Mouse (Mus musculus): ENCODE results near the gene Pcx.

Pcx gene

GRCm38 (mm10) chr19:4612181-4612961, 102.1 kb downstream of the Pcx start:
- no peak for TF ChIP-seq GATA4 (IDR thresholded peaks at IDR 0.05; ENCODE audit: insufficient replicate concordance, low read length)

- TF ChIP-seq GATA4 (IDR thresholded peaks at IDR 0.05; ENCODE audit: insufficient replicate concordance, low read length), result no peak
These were observed 103.4 kb downstream of the Pcx start for GRCm38 (mm10) chr19:4613464-4614304.

- TF ChIP-seq GATA4 (IDR thresholded peaks at IDR 0.05; ENCODE audit: insufficient replicate concordance, low read length), result no peak
These were observed 104.3 kb downstream of the Pcx start for GRCm38 (mm10) chr19:4614305-4615150.

GRCm38 (mm10) chr19:4615151-4616093, 105.2 kb downstream of the Pcx start, which contains the start of gene Lrfn4:
Gene Lrfn4 (minus strand): TSS chr19:4615667.
- TF ChIP-seq GATA4 (IDR thresholded peaks at IDR 0.05; ENCODE audit: insufficient replicate concordance, low read length), result no peak

- TF ChIP-seq GATA4 (IDR thresholded peaks at IDR 0.05; ENCODE audit: insufficient replicate concordance, low read length), result no peak
These were observed 106.3 kb downstream of the Pcx start for GRCm38 (mm10) chr19:4616546-4616945.

- TF ChIP-seq GATA4 (IDR thresholded peaks at IDR 0.05; ENCODE audit: insufficient replicate concordance, low read length), result no peak
These were observed 107.9 kb downstream of the Pcx start for GRCm38 (mm10) chr19:4618183-4618582.

- TF ChIP-seq GATA4 (IDR thresholded peaks at IDR 0.05; ENCODE audit: insufficient replicate concordance, low read length), result no peak
These were observed 109.2 kb downstream of the Pcx start for GRCm38 (mm10) chr19:4619461-4619860.

GRCm38 (mm10) chr19:4620721-4621120, 110.4 kb downstream of the Pcx start:
- TF ChIP-seq GATA4 (IDR thresholded peaks at IDR 0.05; ENCODE audit: insufficient replicate concordance, low read length), result no peak

GRCm38 (mm10) chr19:4622780-4623179, 112.5 kb downstream of the Pcx start:
- no peak for TF ChIP-seq GATA4 (IDR thresholded peaks at IDR 0.05; ENCODE audit: insufficient replicate concordance, low read length)

- TF ChIP-seq GATA4 (IDR thresholded peaks at IDR 0.05; ENCODE audit: insufficient replicate concordance, low read length), result no peak
These were observed 113.1 kb downstream of the Pcx start for GRCm38 (mm10) chr19:4623419-4623818.

- no peak for TF ChIP-seq GATA4 (IDR thresholded peaks at IDR 0.05; ENCODE audit: insufficient replicate concordance, low read length)
These were observed 113.7 kb downstream of the Pcx start for GRCm38 (mm10) chr19:4624006-4624405.

GRCm38 (mm10) chr19:4624406-4625178, 114.3 kb downstream of the Pcx start:
- no peak for TF ChIP-seq GATA4 (IDR thresholded peaks at IDR 0.05; ENCODE audit: insufficient replicate concordance, low read length)

GRCm38 (mm10) chr19:4625179-4625828, 115.0 kb downstream of the Pcx start, which contains the start of gene Rce1:
Gene Rce1 (minus strand): TSS chr19:4625641.
- peak; percentile 21; the same call in 1 of the 2 replicates for TF ChIP-seq GATA4 (IDR thresholded peaks at IDR 0.05; ENCODE audit: insufficient replicate concordance, low read length)

Measured in liver, adult (tissue).